Mouse (Mus musculus): ENCODE measurements around the gene Carmil1. TPM values are rescaled to one million over a fixed set of nuclear protein-coding genes. Genes with fewer than 3 reads are reported as not detected.

The Carmil1 gene
- polyA plus RNA-seq (2017; shearing (Covaris generic)) = 0.20 TPM

GRCm38 (mm10) chr13:24280439-24281431 lies at the start of gene Carmil1:
TSS of gene Carmil1 (minus strand) at chr13:24280795.

GRCm38 (mm10) chr13:24327201-24327600 lies 46.6 kb upstream of the Carmil1 start, which contains the start of gene Cmah:
TSS of gene Cmah (plus strand) at chr13:24327404.

GRCm38 (mm10) chr13:23990928-23991327 lies 289.7 kb downstream of the Carmil1 start, which contains the start of gene Scgn:
TSS of gene Scgn (minus strand) at chr13:23991214.

Other genes starting within 250 kb of the Carmil1 start
- gene Cmah, start 46.6 kb upstream of the Carmil1 start, polyA plus RNA-seq (2017; shearing (Covaris generic)) = 135 TPM

Measured in naive thymus-derived CD4-positive, alpha-beta T cell, adult 5 months (primary cell).